Mouse (Mus musculus): Measurements from ENCODE around the gene Pdia4.
"Not testable (repeated sequence)": the region's sequence is repeated elsewhere in the genome, so short reads cannot be mapped to it uniquely, and the experiment has no call there.

Pdia4 gene

GRCm38 (mm10) chr6:47813257-47813878 is at the start of gene Pdia4:
TSS of gene Pdia4 (minus strand) at chr6:47813430.
- peak; percentile 95 for DNase-seq (ENCODE audit: low spot score)

DNA sequence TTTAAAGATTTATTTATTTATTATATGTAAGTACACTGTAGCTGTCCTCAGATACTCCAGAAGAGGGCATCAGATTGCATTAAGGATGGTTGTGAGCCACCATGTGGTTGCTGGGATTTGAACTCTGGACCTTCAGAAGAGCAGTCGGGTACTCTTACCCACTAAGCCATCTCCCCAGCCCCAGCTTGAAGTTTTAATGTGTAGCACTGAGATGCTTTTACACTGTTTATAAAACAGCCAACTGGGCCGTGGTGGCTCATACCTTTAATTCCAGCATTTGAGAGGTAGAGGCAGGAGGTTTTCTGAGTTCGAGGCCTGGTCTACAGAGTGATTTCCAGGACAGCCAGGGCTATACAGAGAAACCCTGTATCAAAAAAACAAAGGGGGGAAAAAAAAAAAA is 44.5 kb upstream of the Pdia4 start:
- DNase-seq (ENCODE audit: low spot score): not testable (repeated sequence)

GRCm38 (mm10) chr6:47857241-47857640 is 44.0 kb upstream of the Pdia4 start:
- DNase-seq (ENCODE audit: low spot score): no peak

DNA sequence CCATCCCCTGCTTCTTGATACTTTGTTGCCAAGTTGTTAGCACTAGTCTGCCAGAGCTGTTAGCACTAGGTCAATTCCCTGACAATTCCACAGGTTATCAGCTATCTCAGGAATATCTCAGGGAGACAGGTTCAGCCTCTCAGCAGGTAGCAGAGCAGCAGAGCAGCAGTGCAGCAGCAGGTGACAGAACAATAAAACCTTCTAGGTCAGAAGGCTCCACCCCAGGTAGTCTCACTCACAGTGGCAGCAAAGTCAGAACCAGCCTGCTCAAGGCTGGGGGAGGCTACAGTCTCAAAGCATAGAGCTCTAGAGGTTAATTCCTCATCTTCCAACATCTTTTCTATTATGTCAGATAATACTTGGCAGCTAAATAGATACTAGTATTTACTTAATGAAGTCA is 32.5 kb upstream of the Pdia4 start:
- no peak for DNase-seq (ENCODE audit: low spot score)

DNA sequence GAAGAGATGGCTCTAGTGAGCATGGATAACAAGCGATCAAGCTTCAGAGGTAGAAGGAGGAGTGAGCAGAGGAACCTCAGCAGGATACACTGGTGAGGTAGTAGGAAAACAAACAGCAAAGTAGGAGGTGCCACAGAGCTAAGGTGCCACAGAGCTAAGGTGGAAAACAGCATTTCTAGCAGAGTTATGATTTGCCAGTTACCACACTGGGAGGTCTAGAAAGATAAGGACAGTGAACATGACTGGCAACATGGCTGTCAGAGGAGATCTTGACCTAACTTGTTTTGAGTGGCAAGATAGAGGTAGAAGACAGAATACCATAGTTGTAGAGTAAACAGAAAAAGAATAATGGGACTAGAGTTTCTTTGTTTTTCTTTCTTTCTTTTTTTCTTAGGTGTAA is 29.1 kb upstream of the Pdia4 start:
- DNase-seq (ENCODE audit: low spot score): no peak

DNA sequence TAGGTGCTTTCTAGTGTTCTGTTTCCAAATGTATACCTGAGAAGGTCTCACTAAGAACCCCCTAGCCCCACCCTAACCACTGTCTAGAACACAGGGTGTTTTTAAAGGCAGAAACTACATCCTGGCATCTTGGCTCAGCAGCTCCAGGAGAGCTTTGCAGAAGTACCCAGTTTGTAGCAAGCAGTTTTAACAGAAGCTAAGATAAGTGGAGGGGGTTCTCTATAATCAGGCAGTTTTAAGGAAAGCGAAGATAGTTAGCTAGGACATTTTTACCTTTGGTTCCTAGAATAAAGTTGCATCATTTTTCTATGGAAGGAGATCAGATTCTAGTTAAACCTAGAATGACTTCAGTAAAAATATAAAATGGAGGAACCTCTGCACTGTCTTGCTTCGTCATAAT is 28.6 kb upstream of the Pdia4 start:
- no peak for DNase-seq (ENCODE audit: low spot score)

DNA sequence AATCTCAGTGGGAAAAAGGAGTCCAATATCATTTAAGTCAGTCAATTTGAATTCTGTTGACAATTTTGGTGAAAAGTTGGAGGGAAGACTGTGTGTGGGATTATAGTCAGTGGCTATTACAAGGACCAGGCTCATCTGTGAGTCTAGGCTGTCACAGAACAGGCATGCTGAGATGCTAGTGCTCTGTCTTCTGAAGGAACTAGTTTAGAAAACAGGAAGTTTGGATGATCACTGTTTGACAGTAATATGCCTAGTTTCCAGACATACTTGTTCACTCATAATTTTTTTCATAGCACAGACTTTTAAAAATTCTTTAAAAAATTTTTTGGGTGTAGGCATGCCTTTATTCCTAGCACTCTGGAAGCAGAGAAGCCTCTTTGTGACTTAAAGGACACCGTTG is 27.8 kb upstream of the Pdia4 start:
- no peak for DNase-seq (ENCODE audit: low spot score)

DNA sequence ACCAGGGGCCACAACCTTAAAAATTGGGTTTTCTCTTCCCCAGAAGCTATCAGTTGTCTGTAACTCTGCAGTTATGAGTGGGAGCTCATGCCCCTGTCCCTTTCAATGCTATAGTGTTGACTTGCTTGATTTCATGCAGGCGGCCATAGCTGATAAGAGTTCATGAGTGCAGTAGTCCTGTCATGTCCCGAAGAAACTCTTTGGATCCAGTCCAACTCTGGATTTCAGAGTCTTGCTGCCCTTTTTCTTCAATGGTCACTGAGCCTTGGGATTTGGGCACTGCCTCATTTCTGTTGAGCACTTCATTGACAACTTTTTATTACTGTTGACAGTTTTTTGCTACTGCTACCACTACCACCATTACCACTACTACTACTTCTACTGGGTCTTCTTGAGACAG is 24.4 kb upstream of the Pdia4 start:
- DNase-seq (ENCODE audit: low spot score): no peak

- peak; percentile 25 for DNase-seq (ENCODE audit: low spot score)
Observed at GRCm38 (mm10) chr6:47835984-47836521, 22.8 kb upstream of the Pdia4 start.

GRCm38 (mm10) chr6:47835482-47835983 is 22.3 kb upstream of the Pdia4 start, which contains the start of gene Zfp398:
TSS of gene Zfp398 (plus strand) at chr6:47835661.
- DNase-seq (ENCODE audit: low spot score): peak; percentile 97

DNA sequence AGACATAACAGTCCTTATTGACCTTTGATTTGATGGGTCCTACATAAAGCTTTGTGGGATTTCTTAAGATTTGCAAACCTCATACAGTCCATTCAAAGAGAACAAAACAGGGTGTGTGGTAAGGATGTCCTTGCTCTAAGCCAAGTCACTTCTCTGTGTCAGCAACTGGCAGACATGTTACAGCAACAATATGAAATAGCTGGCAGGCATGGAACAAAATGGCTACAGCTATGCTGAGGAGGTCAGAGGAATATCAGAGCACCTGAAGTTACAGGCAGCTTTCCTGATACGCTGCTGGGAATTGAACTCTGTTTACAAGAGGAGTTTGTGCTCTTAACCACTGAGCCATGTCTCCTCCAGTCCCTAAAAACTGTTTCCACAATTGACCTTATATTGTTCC is 19.0 kb upstream of the Pdia4 start:
- no peak for DNase-seq (ENCODE audit: low spot score)

DNA sequence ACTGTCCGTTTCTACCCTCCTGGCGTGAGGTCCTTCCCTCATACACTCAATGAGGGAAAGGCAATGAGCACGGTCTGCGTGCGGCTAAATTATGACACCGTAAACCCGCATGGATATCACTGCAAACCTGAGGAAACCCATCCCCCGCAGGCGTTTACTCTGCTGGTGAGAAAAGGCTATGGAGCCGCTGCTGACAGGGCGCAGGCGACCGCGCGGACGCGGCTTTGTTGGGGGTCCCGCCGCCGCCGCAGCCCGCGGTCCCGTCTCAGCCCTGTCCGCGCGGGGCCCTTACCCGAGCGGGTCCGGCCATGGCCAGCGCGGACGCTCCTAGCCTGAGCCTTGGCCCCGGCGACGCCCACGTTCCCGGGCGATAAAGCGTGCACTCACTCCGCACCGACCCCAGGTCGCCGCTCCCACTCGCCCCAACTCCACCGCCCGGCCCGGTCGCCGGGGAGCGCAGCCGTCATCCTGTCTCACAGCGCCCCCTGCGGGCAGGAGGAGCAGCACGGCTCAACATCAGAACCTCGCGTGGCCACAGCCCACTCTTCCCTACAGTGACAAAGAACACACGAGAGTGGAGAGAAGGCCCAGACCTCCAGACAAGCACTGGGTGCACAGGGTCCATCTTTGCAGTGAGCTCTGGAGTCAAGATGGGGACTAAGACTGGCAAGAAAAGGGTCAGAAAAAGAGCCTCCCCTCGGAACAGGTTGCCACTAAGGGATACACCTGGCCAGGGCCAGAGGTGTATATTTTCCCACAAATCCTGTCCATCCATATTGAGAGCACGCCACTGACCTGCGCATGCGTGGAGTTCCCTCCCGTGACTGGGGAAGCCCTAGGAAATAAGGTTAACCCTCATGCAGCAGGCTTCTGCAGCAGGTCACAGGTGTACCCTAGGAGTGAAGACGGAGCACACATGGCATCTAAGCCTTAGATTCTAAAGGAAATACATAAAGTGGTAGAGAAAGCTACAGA is 17.2 kb upstream of the Pdia4 start, which contains the start of gene Zfp786:
TSS of gene Zfp786 (minus strand) at position 764 of the 975 bp plus-strand sequence.
- peak; percentile 88 for DNase-seq (ENCODE audit: low spot score)

GRCm38 (mm10) chr6:47828950-47829349 is 15.7 kb upstream of the Pdia4 start:
- no peak for DNase-seq (ENCODE audit: low spot score)

GRCm38 (mm10) chr6:47827462-47827861 is 14.2 kb upstream of the Pdia4 start:
- no peak for DNase-seq (ENCODE audit: low spot score)

DNA sequence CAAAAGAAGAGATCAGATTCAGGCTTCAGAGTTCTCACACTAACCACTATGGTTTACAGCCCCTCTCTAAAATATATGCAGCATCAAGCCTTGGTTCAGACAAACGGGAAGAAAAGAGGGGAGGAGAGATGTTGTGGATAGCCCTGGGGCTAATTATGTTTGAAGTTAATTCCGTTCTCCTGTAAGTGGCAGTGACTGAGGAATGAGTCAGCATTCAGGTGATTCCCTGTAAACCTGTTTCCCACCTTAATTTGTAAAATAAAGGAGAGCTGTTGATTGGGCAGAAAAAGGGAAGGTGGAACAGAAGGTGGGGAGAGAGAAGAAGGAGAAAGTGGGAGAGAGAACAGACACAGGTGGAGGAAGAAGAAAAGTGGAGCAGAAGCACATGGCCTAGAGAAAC is 11.0 kb upstream of the Pdia4 start:
- no peak for DNase-seq (ENCODE audit: low spot score)

GRCm38 (mm10) chr6:47821776-47822175 is 8.5 kb upstream of the Pdia4 start:
- no peak for DNase-seq (ENCODE audit: low spot score)

- DNase-seq (ENCODE audit: low spot score): no peak
Observed at GRCm38 (mm10) chr6:47821236-47821635, 8.0 kb upstream of the Pdia4 start.

DNA sequence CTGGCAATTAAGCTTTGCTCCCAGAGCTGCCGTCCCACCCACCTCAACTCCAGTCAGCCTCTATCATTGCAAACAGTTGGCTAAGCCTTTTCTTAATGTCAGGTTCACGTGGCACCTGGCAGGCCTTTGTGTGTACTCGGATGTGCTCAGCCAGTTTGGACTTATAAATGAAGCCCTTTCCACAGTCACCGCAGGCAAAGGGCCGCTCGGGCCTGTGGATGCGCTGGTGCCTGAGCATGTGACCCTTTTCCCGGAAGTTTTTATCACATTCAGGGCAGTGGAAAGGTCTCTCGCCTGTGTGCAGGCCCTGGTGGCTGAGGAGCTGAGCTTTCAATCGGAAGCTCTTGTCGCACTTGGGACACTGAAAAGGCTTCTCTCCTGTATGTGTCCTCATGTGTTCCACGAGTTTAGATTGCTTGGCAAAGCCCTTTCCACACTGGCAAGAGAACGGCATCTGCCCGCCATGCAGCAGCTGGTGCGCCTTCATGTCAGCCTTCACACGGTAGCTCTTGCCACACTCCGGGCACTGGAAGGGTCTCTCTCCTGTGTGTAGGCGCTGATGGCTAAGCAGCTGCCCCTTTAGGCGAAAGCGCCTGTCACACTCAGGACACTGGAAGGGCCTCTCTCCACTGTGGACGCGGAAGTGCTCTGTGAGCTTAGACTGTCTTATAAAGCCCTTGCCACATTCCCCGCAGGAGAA is 6.5 kb upstream of the Pdia4 start:
- DNase-seq (ENCODE audit: low spot score): no peak

DNA sequence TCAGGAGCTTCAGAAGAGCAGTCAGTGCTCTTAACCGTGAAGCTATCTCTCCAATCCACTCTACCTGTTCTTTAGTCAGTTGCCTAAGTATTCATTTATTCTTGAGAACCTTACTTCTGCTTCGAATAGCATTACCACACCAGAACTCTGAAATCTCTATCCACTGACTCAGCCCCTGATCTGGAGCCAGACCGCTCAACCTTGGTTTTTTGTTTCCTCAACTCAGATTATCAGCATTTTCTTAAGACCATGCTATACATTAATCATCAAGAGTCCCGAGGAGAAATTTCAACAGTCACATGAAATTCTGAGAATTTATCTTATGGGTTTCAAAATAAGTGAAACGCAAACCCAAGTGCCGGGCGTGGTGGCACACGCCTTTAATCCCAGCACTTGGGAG is 5.5 kb upstream of the Pdia4 start:
- no peak for DNase-seq (ENCODE audit: low spot score)

GRCm38 (mm10) chr6:47816151-47816550 is 2.9 kb upstream of the Pdia4 start:
- DNase-seq (ENCODE audit: low spot score): no peak

- no peak for DNase-seq (ENCODE audit: low spot score)
Observed at GRCm38 (mm10) chr6:47812271-47812915, 837 bp downstream of the Pdia4 start.

DNA sequence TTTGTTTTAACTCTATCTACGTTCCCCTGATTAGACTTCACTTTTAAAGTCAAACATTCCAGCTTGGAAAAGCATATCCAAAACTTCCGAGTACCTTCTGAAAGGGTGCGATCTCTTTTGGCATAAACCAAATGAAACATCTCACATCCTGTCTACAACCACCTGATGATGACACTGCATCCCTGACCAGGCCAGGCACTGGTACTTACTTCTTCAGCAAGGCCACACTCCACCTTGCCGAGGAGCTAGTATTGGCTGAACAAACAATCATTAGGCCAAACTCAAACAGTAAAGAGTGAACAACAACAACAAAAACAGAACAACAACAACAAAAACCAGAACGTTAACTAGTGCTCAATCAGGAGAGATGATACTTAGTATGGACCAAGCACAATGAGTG is 1.9 kb downstream of the Pdia4 start:
- DNase-seq (ENCODE audit: low spot score): no peak
